ENCODE assay signal across 9 mouse cellular contexts in genomic region chr19:40437651-40438068, GRCm38 (mm10).
DNase-seq lines count a peak whose midpoint lies in the region; ATAC-seq and TF ChIP-seq lines count a peak whose summit lies in the region.
"Had no signal": no experiment of that assay in that cellular context is flagged by ENCODE, and none has a peak within 500 bp of the region (broad histone marks: within the 10 kb centered on the region; RNA-seq: fewer than 3 reads in every experiment).

No protein-coding gene starts in this region.

- H3K4me1 ChIP-seq in limb, embryonic 14.5 days (ENCODE audit: control insufficient read depth, insufficient read depth, low read length): 0 out of 2 replicates have a peak, but pooled peaks cover 6% of the 10 kb centered on the region
- H3K4me1 ChIP-seq in limb, embryonic 10.5 days: peaks cover 4% of the 10 kb centered on the region
- H3K4me1 ChIP-seq in kidney, embryonic 15.5 days: peaks cover 25% of the 10 kb centered on the region
- H3K4me1 ChIP-seq in midbrain, embryonic 13.5 days (replicated peaks): peaks cover 19% of the 10 kb centered on the region
- peaks cover 9% of the 10 kb centered on the region for H3K4me1 ChIP-seq in thymus, adult 2 months (replicated peaks; ENCODE audit: control insufficient read depth, insufficient read depth, low read length)

- no peak for TF ChIP-seq POLR2A in limb, embryonic 14.5 days (IDR thresholded peaks at IDR 0.05; ENCODE audit: borderline replicate concordance, extremely low read depth, insufficient read depth, insufficient read length)
- TF ChIP-seq POLR2A in thymus, adult 2 months (IDR thresholded peaks at IDR 0.05; ENCODE audit: control insufficient read depth, extremely low read depth, insufficient read depth, low read length, poor library complexity): no peak

- no peak overlapping the region for H3K4me2 ChIP-seq in limb, embryonic 14.5 days (replicated peaks; ENCODE audit: low read depth, low read length, severe bottlenecking)
- H3K4me2 ChIP-seq in kidney, embryonic 15.5 days: no peak overlapping the region
- no peak overlapping the region for H3K4me2 ChIP-seq in midbrain, embryonic 13.5 days (replicated peaks)

- H3K27me3 ChIP-seq in limb, embryonic 14.5 days (ENCODE audit: control insufficient read depth, insufficient read depth, low read length): no peaks in the 10 kb centered on the region
- no peaks in the 10 kb centered on the region for H3K27me3 ChIP-seq in limb, embryonic 10.5 days (ENCODE audit: low read depth, poor library complexity, severe bottlenecking)
- H3K27me3 ChIP-seq in kidney, embryonic 15.5 days: no peaks in the 10 kb centered on the region
- H3K27me3 ChIP-seq in midbrain, embryonic 13.5 days: no peaks in the 10 kb centered on the region
- no peaks in the 10 kb centered on the region for H3K27me3 ChIP-seq in thymus, adult 2 months (ENCODE audit: control insufficient read depth, insufficient read depth, low read length)

- peak; percentile 65; the same call in 1 of the 2 replicates for ATAC-seq in limb, embryonic 14.5 days (ENCODE audit: low FRiP score, low read depth)
- 0 out of 2 replicates have a peak, but pooled peaks have one; percentile 26 for ATAC-seq in kidney, embryonic 15.5 days (replicated peaks; ENCODE audit: low FRiP score)
- no peak for ATAC-seq in midbrain, embryonic 13.5 days

- no peak overlapping the region for H3K27ac ChIP-seq in limb, embryonic 14.5 days (replicated peaks; ENCODE audit: low read depth, low read length)
- no peak overlapping the region for H3K27ac ChIP-seq in limb, embryonic 10.5 days
- H3K27ac ChIP-seq in kidney, embryonic 15.5 days: peak overlapping the region; percentile 75
- peak overlapping the region; percentile 35 for H3K27ac ChIP-seq in midbrain, embryonic 13.5 days
- no peak overlapping the region for H3K27ac ChIP-seq in thymus, adult 2 months (ENCODE audit: control insufficient read depth, insufficient read depth, low read length)

- no peak for TF ChIP-seq CTCF in thymus, adult 2 months (IDR thresholded peaks at IDR 0.05; ENCODE audit: borderline replicate concordance, control insufficient read depth, extremely low read depth, insufficient read depth, low read length, poor library complexity)

- DNase-seq in limb, embryonic 14.5 days (ENCODE audit: low spot score): peak; percentile 40
- no peak for DNase-seq in limb, embryonic 10.5 days (ENCODE audit: low spot score)
- peak; percentile 75 to 85 for DNase-seq in heart, adult 18-20 months
- DNase-seq in thymus, adult 2 months: no peak
- no peak for DNase-seq in left cerebral cortex, postnatal 25 days (ENCODE audit: low spot score in 2 of 2)
- DNase-seq in cerebellum, adult 11-12 months: no peak

- WGBS in limb, embryonic 14.5 days: 45% methylated on average over 9 of the region's 9 CpGs
- 65% methylated on average over 9 of the region's 9 CpGs for WGBS in limb, embryonic 10.5 days
- 46% methylated on average over 9 of the region's 9 CpGs for WGBS in kidney, embryonic 15.5 days
- 68% methylated on average over 9 of the region's 9 CpGs for WGBS in midbrain, embryonic 13.5 days
- 85% methylated on average over 9 of the region's 9 CpGs for WGBS in thymus, adult 2 months

- no peaks in the 10 kb centered on the region for H3K36me3 ChIP-seq in limb, embryonic 14.5 days (ENCODE audit: control insufficient read depth, insufficient read depth, low read length)
- no peaks in the 10 kb centered on the region for H3K36me3 ChIP-seq in limb, embryonic 10.5 days
- H3K36me3 ChIP-seq in kidney, embryonic 15.5 days: peaks cover 2% of the 10 kb centered on the region; the same call in 1 of the 2 replicates
- H3K36me3 ChIP-seq in midbrain, embryonic 13.5 days: peaks cover 4% of the 10 kb centered on the region; the same call in 1 of the 2 replicates
- no peaks in the 10 kb centered on the region for H3K36me3 ChIP-seq in thymus, adult 2 months (ENCODE audit: control insufficient read depth, insufficient read depth, low read length)

- H3K9me3 ChIP-seq in limb, embryonic 14.5 days (ENCODE audit: control insufficient read depth, low read length): no peaks in the 10 kb centered on the region
- no peaks in the 10 kb centered on the region for H3K9me3 ChIP-seq in limb, embryonic 10.5 days (replicated peaks)
- no peaks in the 10 kb centered on the region for H3K9me3 ChIP-seq in kidney, embryonic 15.5 days (replicated peaks)
- H3K9me3 ChIP-seq in midbrain, embryonic 13.5 days: no peaks in the 10 kb centered on the region
- H3K9me3 ChIP-seq: G1E had no signal

- H3K4me3 ChIP-seq in limb, embryonic 14.5 days (replicated peaks; ENCODE audit: low read length): no peak overlapping the region
- no peak overlapping the region for H3K4me3 ChIP-seq in limb, embryonic 10.5 days
- no peak overlapping the region for H3K4me3 ChIP-seq in kidney, embryonic 15.5 days (replicated peaks)
- no peak overlapping the region for H3K4me3 ChIP-seq in midbrain, embryonic 13.5 days (replicated peaks)
- no peak overlapping the region for H3K4me3 ChIP-seq in thymus, adult 2 months (ENCODE audit: control insufficient read depth, insufficient read depth, low read length)

- intact Hi-C loops in left cerebral cortex, postnatal 25 days (cut with DNase I): loop anchor here (2.0 to 5.0 kb wide), 2 partner anchors 43 to 75 kb away; partner anchors contain the start of gene Sorbs1

- no peak overlapping the region for H3K9ac ChIP-seq in limb, embryonic 14.5 days (ENCODE audit: low read depth, low read length, severe bottlenecking)
- H3K9ac ChIP-seq in kidney, embryonic 15.5 days: no peak overlapping the region
- H3K9ac ChIP-seq in midbrain, embryonic 13.5 days (replicated peaks): no peak overlapping the region

Comparison
In these comparisons a context has a peak if more than half of its experiments do, and no peak if none do; other contexts are left out.
1. DNase-seq: peak in limb, embryonic 14.5 days (single experiment) and heart, adult 18-20 months (2 of 2); none in limb, embryonic 10.5 days (single experiment), thymus, adult 2 months (single experiment), left cerebral cortex, postnatal 25 days (0 of 2) and cerebellum, adult 11-12 months (single experiment).
2. H3K27ac ChIP-seq: peak in kidney, embryonic 15.5 days (single experiment) and midbrain, embryonic 13.5 days (single experiment); none in limb, embryonic 14.5 days (single experiment), limb, embryonic 10.5 days (single experiment) and thymus, adult 2 months (single experiment).